9 mouse cellular contexts compared by ENCODE assay signal in the genomic region with DNA sequence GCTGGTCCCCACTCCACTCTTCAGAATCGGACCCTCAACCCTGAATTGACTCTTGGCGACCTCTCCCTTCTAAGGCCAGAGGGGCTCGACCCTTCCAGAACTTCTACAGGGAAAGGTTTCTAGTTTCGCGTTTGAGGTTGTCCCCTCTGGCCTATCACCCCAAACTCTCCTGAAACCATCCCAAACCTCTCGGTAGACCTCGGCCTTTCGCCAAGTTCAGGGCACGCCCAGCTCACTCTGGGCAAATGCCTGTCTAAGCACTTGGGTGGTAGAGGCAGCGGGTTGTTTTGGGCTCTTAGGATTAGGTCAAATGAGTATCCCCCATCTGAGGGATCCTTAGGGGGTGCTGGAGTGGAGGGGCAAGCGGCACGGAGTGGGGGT.
DNase-seq lines count a peak whose midpoint lies in the region; ATAC-seq and TF ChIP-seq lines count a peak whose summit lies in the region.
"Had no signal": no experiment of that assay in that cellular context is flagged by ENCODE, and none has a peak within 500 bp of the region (broad histone marks: within the 10 kb centered on the region; RNA-seq: fewer than 3 reads in every experiment).

No protein-coding gene starts in this region.

- no peaks in the 10 kb centered on the region for H3K9me3 ChIP-seq in forebrain, embryonic 15.5 days
- H3K9me3 ChIP-seq in limb, embryonic 13.5 days, result no peaks in the 10 kb centered on the region

- H3K27me3 ChIP-seq in forebrain, embryonic 15.5 days, result no peaks in the 10 kb centered on the region
- no peaks in the 10 kb centered on the region for H3K27me3 ChIP-seq in limb, embryonic 13.5 days

- H3K9ac ChIP-seq in forebrain, embryonic 15.5 days (replicated peaks), result peak overlapping the region; percentile 65
- peak overlapping the region; percentile 94 for H3K9ac ChIP-seq in limb, embryonic 13.5 days

- H3K4me2 ChIP-seq in forebrain, embryonic 15.5 days (replicated peaks), result peak overlapping the region; percentile 85
- H3K4me2 ChIP-seq in limb, embryonic 13.5 days (replicated peaks), result peak overlapping the region; percentile 78

- TF ChIP-seq CTCF in layer of hippocampus, adult 2 months (conservative IDR thresholded peaks at IDR 0.05), result no peak
- TF ChIP-seq CTCF in olfactory bulb, adult 2 months (IDR thresholded peaks at IDR 0.05; ENCODE audit: insufficient read depth, low read depth, low read length), result no peak

- H3K4me1 ChIP-seq in forebrain, embryonic 15.5 days, result peaks cover 33% of the 10 kb centered on the region
- H3K4me1 ChIP-seq in limb, embryonic 13.5 days, result peaks cover 40% of the 10 kb centered on the region
- peaks cover 4% of the 10 kb centered on the region; the same call in 1 of the 2 replicates for H3K4me1 ChIP-seq in olfactory bulb, adult 2 months (ENCODE audit: control insufficient read depth, insufficient read depth, low read length)

- DNase-seq in layer of hippocampus, adult 2 months (ENCODE audit: low spot score in 2 of 2), result no peak
- DNase-seq in layer of hippocampus, postnatal 36 days, result no peak
- peak; percentile 63 to 67 for DNase-seq in adrenal gland, postnatal 36 days
- no peak for DNase-seq in thymus, adult 18-20 months
- DNase-seq in layer of hippocampus, adult 8-10 months (ENCODE audit: low spot score in 2 of 2), result no peak

- no peaks in the 10 kb centered on the region for H3K36me3 ChIP-seq in forebrain, embryonic 15.5 days
- no peaks in the 10 kb centered on the region for H3K36me3 ChIP-seq in limb, embryonic 13.5 days

- ATAC-seq in forebrain, embryonic 15.5 days (replicated peaks), result no peak
- no peak; the same call in 1 of the 2 replicates for ATAC-seq in limb, embryonic 13.5 days (ENCODE audit: low FRiP score, low read depth)
- ATAC-seq: Patski had no signal

- peak overlapping the region; percentile 91 for H3K27ac ChIP-seq in layer of hippocampus, adult 2 months
- peak overlapping the region; percentile 85 for H3K27ac ChIP-seq in forebrain, embryonic 15.5 days (replicated peaks)
- H3K27ac ChIP-seq in limb, embryonic 13.5 days, result peak overlapping the region; percentile 97
- no peak overlapping the region for H3K27ac ChIP-seq in olfactory bulb, adult 2 months (ENCODE audit: insufficient read depth, low read depth, low read length)

- H3K4me3 ChIP-seq in layer of hippocampus, adult 2 months, result peak overlapping the region; percentile 80
- peak overlapping the region; percentile 70 for H3K4me3 ChIP-seq in forebrain, embryonic 15.5 days
- H3K4me3 ChIP-seq in limb, embryonic 13.5 days, result peak overlapping the region; percentile 85
- peak overlapping the region; percentile 69 for H3K4me3 ChIP-seq in olfactory bulb, adult 2 months (ENCODE audit: insufficient read depth, low read depth, low read length)

- TF ChIP-seq POLR2A in olfactory bulb, adult 2 months (IDR thresholded peaks at IDR 0.05; ENCODE audit: insufficient read depth, low read depth, low read length), result no peak

- WGBS in forebrain, embryonic 15.5 days, result under 1% methylated on average over 12 of the region's 12 CpGs
- WGBS in limb, embryonic 13.5 days, result 0% methylated on average over 12 of the region's 12 CpGs
- WGBS in olfactory bulb, adult 2 months, result 2% methylated on average over 12 of the region's 12 CpGs

Comparison
In these comparisons a context has a peak if more than half of its experiments do, and no peak if none do; other contexts are left out.
1. DNase-seq: peak in adrenal gland, postnatal 36 days (2 of 2); none in layer of hippocampus, adult 2 months (0 of 2), layer of hippocampus, postnatal 36 days (0 of 2), thymus, adult 18-20 months (0 of 2) and layer of hippocampus, adult 8-10 months (0 of 2).
2. Peak in every context shown above with its lines, with median percentiles within 50 percentile points of each other: H3K4me3 ChIP-seq.